Mouse (Mus musculus) MEL (cell line): ENCODE measurements at regions not wholly inside any gene's neighbourhood (a gene's known extent, or its start where the extent isn't known, plus 50 kb on each side); places are given as distances from the start of the nearest gene placed in this dataset.

Source experiments
- CTCF ChIP-seq, 3 experiments: IDR thresholded peaks in 2 of 3; conservative IDR thresholded peaks in 1 of 3; 2 replicates each; pipeline ENCODE4 v1.5.1; 2011 to 2012; ENCODE audit warnings: low read length in 3 of 3, low read depth in 2 of 3, mild to moderate bottlenecking in 2 of 3, improper control_type of control experiment in 1 of 3, inconsistent platforms in 1 of 3, mixed read lengths in 1 of 3, moderate library complexity in 1 of 3; ENCODE audit not compliant: control insufficient read depth in 1 of 3, insufficient read depth in 1 of 3, poor library complexity in 1 of 3, severe bottlenecking in 1 of 3
- EP300 ChIP-seq, 2 experiments: IDR thresholded peaks; 2 replicates each; pipeline ENCODE4 v1.6.1; 2011; ENCODE audit warnings: improper control_type of control experiment in 2 of 2, low read length in 2 of 2, low read depth in 1 of 2, mild to moderate bottlenecking in 1 of 2
- KAT2A ChIP-seq: conservative IDR thresholded peaks from 2 replicates; pipeline ENCODE4 v1.6.1; 2012; ENCODE audit warnings: low read depth, low read length, improper control_type of control experiment, inconsistent platforms
- MEF2A ChIP-seq: IDR thresholded peaks from 2 replicates; pipeline ENCODE4 v1.6.1; 2014; ENCODE audit warnings: low read depth, mild to moderate bottlenecking, inconsistent platforms, low read length, improper control_type of control experiment; ENCODE audit not compliant: poor library complexity, insufficient replicate concordance, severe bottlenecking; ENCODE audit errors: extremely low read depth
- NRF1 ChIP-seq: IDR thresholded peaks from 2 replicates; pipeline ENCODE4 v1.6.1; 2014; ENCODE audit warnings: low read depth, mild to moderate bottlenecking, inconsistent platforms, low read length, improper control_type of control experiment, moderate library complexity; ENCODE audit not compliant: poor library complexity, insufficient read depth, severe bottlenecking
- POLR2A ChIP-seq, 2 experiments: IDR thresholded peaks; 2 replicates each; pipeline ENCODE4 v1.6.1; 2011 to 2012; ENCODE audit warnings: low read length in 2 of 2, mild to moderate bottlenecking in 2 of 2, control low read depth in 1 of 2, improper control_type of control experiment in 1 of 2, low read depth in 1 of 2, moderate library complexity in 1 of 2; ENCODE audit not compliant: control insufficient read depth in 1 of 2, insufficient read depth in 1 of 2, poor library complexity in 1 of 2
- POLR2AphosphoS5 ChIP-seq: IDR thresholded peaks from 2 replicates; pipeline ENCODE4 v1.6.1; 2012; ENCODE audit warnings: low read depth, borderline replicate concordance, mild to moderate bottlenecking, inconsistent platforms, low read length, moderate library complexity, mixed read lengths
- USF1 ChIP-seq: IDR thresholded peaks from 2 replicates; pipeline ENCODE4 v1.6.1; 2014; ENCODE audit warnings: low read depth, mild to moderate bottlenecking, inconsistent platforms, low read length, improper control_type of control experiment, moderate library complexity
- ZNF384 ChIP-seq: IDR thresholded peaks from 2 replicates; pipeline ENCODE4 v1.6.1; 2012; ENCODE audit warnings: low read depth, mild to moderate bottlenecking, inconsistent platforms, low read length, improper control_type of control experiment

GRCm38 (mm10) chr15:87321067-87321985, 222.8 kb upstream of the Fam19a5 start:
- TF ChIP-seq POLR2AphosphoS5 (no peak), MEF2A (no peak), EP300 (IDR thresholded peaks at IDR 0.05; ENCODE audit: low read depth in 1 of 2, low read length in 2 of 2) (no peak), USF1 (no peak), KAT2A (no peak), POLR2A (IDR thresholded peaks at IDR 0.05; ENCODE audit: control insufficient read depth in 1 of 2, insufficient read depth in 1 of 2, low read depth in 1 of 2, low read length in 2 of 2, poor library complexity in 1 of 2) (no peak), CTCF (IDR thresholded peaks at IDR 0.05 in 2 of 3, conservative IDR thresholded peaks at IDR 0.05 in 1 of 3; ENCODE audit: control insufficient read depth in 1 of 3, insufficient read depth in 1 of 3, low read depth in 2 of 3, low read length in 3 of 3, poor library complexity in 1 of 3, severe bottlenecking in 1 of 3) (no peak), ZNF384 (no peak), NRF1 (no peak)
